ENCODE assay signal across 31 mouse cellular contexts in the genomic region with DNA sequence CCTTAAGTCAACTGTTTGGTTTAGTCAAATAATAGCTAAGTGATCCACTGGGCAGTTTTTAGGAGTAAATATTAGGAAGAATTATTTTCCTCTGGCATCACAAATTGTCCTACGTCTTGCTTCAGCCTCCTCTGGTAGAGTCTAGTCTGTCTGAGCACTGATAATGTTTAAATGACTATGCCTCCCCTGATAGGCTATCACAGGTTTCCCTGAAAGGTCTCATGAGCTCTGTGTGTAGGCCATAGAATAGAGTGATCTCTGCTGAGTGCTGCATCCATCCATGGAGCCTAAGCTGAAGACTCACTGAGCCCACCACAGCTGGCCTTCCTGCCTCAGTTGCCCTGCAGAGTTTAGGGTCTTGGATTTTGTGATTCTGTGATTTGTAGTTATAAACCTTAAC. TPM values are rescaled to one million over a fixed set of nuclear protein-coding genes. Genes with fewer than 3 reads are reported as not detected.
A peak's percentile ranks its signal among the peaks of the same experiment; 100 is the strongest.
DNase-seq lines count a peak whose midpoint lies in the region; ATAC-seq and TF ChIP-seq lines count a peak whose summit lies in the region.
"Had no signal": no experiment of that assay in that cellular context is flagged by ENCODE, and none has a peak within 500 bp of the region (broad histone marks: within the 10 kb centered on the region; RNA-seq: fewer than 3 reads in every experiment).

No protein-coding gene starts in this region.

- TF ChIP-seq CTCF in cerebellum, adult 2 months (IDR thresholded peaks at IDR 0.05; ENCODE audit: borderline replicate concordance, insufficient read depth, low read depth, low read length), result no peak

- peak; percentile 89 for ATAC-seq in liver, embryonic 11.5 days (replicated peaks; ENCODE audit: low FRiP score)
- ATAC-seq in liver, embryonic 13.5 days (ENCODE audit: low read depth), result peak; percentile 89
- peak; percentile 67 for ATAC-seq in liver, embryonic 16.5 days (ENCODE audit: low read depth)
- ATAC-seq in megakaryocyte-erythroid progenitor cell, adult 5-6 weeks (replicated peaks; ENCODE audit: low FRiP score, low TSS enrichment, poor library complexity, severe bottlenecking), result peak; percentile 84
- ATAC-seq: forebrain, embryonic 14.5 days; forebrain, postnatal 0 days; hindbrain, embryonic 16.5 days; Patski had no signal

- no peak for TF ChIP-seq POLR2A in cerebellum, adult 2 months (IDR thresholded peaks at IDR 0.05; ENCODE audit: borderline replicate concordance, insufficient read depth, low read length)

- H3K4me2 ChIP-seq in liver, embryonic 11.5 days, result no peak overlapping the region
- H3K4me2 ChIP-seq in liver, embryonic 13.5 days, result no peak overlapping the region
- no peak overlapping the region for H3K4me2 ChIP-seq in liver, embryonic 16.5 days (ENCODE audit: low read depth, low read length)
- H3K4me2 ChIP-seq: embryonic facial prominence, embryonic 13.5 days; heart, embryonic 12.5 days; heart, embryonic 15.5 days; hindbrain, embryonic 13.5 days had no signal

- peaks cover 23% of the 10 kb centered on the region for H3K4me1 ChIP-seq in liver, embryonic 11.5 days (replicated peaks; ENCODE audit: control insufficient read depth, insufficient read depth, low read length)
- peaks cover 62% of the 10 kb centered on the region for H3K4me1 ChIP-seq in liver, embryonic 13.5 days (replicated peaks)
- peaks cover 17% of the 10 kb centered on the region for H3K4me1 ChIP-seq in liver, embryonic 16.5 days (ENCODE audit: control insufficient read depth, low read depth, low read length)
- H3K4me1 ChIP-seq in cerebellum, adult 2 months (ENCODE audit: control insufficient read depth, insufficient read depth, low read length), result peaks cover 15% of the 10 kb centered on the region
- peaks cover 3% of the 10 kb centered on the region for H3K4me1 ChIP-seq in forebrain, embryonic 10.5 days

- no peak overlapping the region for H3K27ac ChIP-seq in liver, embryonic 11.5 days (ENCODE audit: low read depth, low read length)
- no peak overlapping the region for H3K27ac ChIP-seq in liver, embryonic 13.5 days
- H3K27ac ChIP-seq in liver, embryonic 16.5 days (ENCODE audit: low read length), result no peak overlapping the region
- H3K27ac ChIP-seq in cerebellum, adult 2 months (ENCODE audit: insufficient read depth, low read length), result no peak overlapping the region
- no peak overlapping the region for H3K27ac ChIP-seq in forebrain, embryonic 10.5 days
- H3K27ac ChIP-seq: embryonic facial prominence, embryonic 10.5 days; embryonic facial prominence, embryonic 13.5 days; heart, embryonic 15.5 days; hindbrain, embryonic 10.5 days; hindbrain, embryonic 13.5 days had no signal

- H3K9ac ChIP-seq in liver, embryonic 11.5 days (ENCODE audit: low read depth, low read length), result no peak overlapping the region
- H3K9ac ChIP-seq in liver, embryonic 13.5 days, result no peak overlapping the region; the same call in 1 of the 2 replicates
- no peak overlapping the region for H3K9ac ChIP-seq in liver, embryonic 16.5 days (ENCODE audit: low read depth, low read length)
- H3K9ac ChIP-seq: embryonic facial prominence, embryonic 13.5 days; forebrain, postnatal 0 days; heart, embryonic 12.5 days; heart, embryonic 15.5 days; hindbrain, embryonic 13.5 days had no signal

- no peaks in the 10 kb centered on the region for H3K27me3 ChIP-seq in liver, embryonic 11.5 days (replicated peaks; ENCODE audit: control insufficient read depth, insufficient read depth, low read length)
- no peaks in the 10 kb centered on the region for H3K27me3 ChIP-seq in liver, embryonic 13.5 days
- H3K27me3 ChIP-seq in liver, embryonic 16.5 days (ENCODE audit: control insufficient read depth, insufficient read depth, low read depth, low read length), result no peaks in the 10 kb centered on the region
- no peaks in the 10 kb centered on the region for H3K27me3 ChIP-seq in cerebellum, adult 2 months (ENCODE audit: control insufficient read depth, insufficient read depth, low read length)
- no peaks in the 10 kb centered on the region for H3K27me3 ChIP-seq in forebrain, embryonic 10.5 days (ENCODE audit: poor library complexity, severe bottlenecking)
- H3K27me3 ChIP-seq: CH12.LX; embryonic facial prominence, embryonic 13.5 days; heart, embryonic 12.5 days; heart, embryonic 15.5 days; hindbrain, embryonic 13.5 days; Patski had no signal

- 27% methylated on average over 1 of the region's 1 CpGs for WGBS in liver, embryonic 11.5 days
- WGBS in liver, embryonic 13.5 days (ENCODE audit: insufficient replicate concordance), result 21% methylated on average over 1 of the region's 1 CpGs
- 26% methylated on average over 1 of the region's 1 CpGs for whole genome bisulfite sequencing in liver, embryonic 16.5 days (ENCODE audit: insufficient replicate concordance)
- 70% methylated on average over 1 of the region's 1 CpGs for WGBS in cerebellum, adult 2 months
- WGBS in forebrain, embryonic 10.5 days, result 91% methylated on average over 1 of the region's 1 CpGs

- DNase-seq in liver, embryonic 11.5 days (ENCODE audit: low spot score), result no peak
- no peak for DNase-seq in liver, embryonic 13.5 days
- DNase-seq in cerebellum, adult 2 months, result no peak
- DNase-seq in left cerebral cortex, postnatal 36 days (ENCODE audit: low spot score in 2 of 2), result no peak
- DNase-seq in forebrain, embryonic 10.5 days (ENCODE audit: extremely low spot score, low spot score), result no peak
- DNase-seq: adrenal gland, postnatal 10 days; adrenal gland, postnatal 36 days; B cell, adult 2 months; cerebellum, adult 18-20 months; cerebellum, postnatal 10 days; cerebellum, postnatal 36 days; embryo, embryonic 11 days; forebrain, postnatal 0 days; gastrocnemius, postnatal 25 days; heart, adult 18-20 months; heart, postnatal 10 days; heart, postnatal 36 days had no signal

- peaks cover 32% of the 10 kb centered on the region for H3K36me3 ChIP-seq in liver, embryonic 11.5 days (ENCODE audit: control insufficient read depth, insufficient read depth, low read length)
- peaks cover 84% of the 10 kb centered on the region for H3K36me3 ChIP-seq in liver, embryonic 13.5 days
- H3K36me3 ChIP-seq in liver, embryonic 16.5 days (ENCODE audit: control insufficient read depth, insufficient read depth), result peaks cover 54% of the 10 kb centered on the region
- peaks cover 92% of the 10 kb centered on the region for H3K36me3 ChIP-seq in forebrain, embryonic 10.5 days (replicated peaks)

- intact Hi-C loops in left cerebral cortex, postnatal 36 days (cut with DNase I), result no loop called here

- H3K4me3 ChIP-seq in liver, embryonic 11.5 days (ENCODE audit: low read depth, low read length), result no peak overlapping the region
- H3K4me3 ChIP-seq in liver, embryonic 13.5 days (replicated peaks), result no peak overlapping the region
- H3K4me3 ChIP-seq in liver, embryonic 16.5 days (ENCODE audit: low read depth, low read length), result no peak overlapping the region
- H3K4me3 ChIP-seq in cerebellum, adult 2 months (replicated peaks; ENCODE audit: insufficient read depth, low read depth, low read length), result no peak overlapping the region
- H3K4me3 ChIP-seq in forebrain, embryonic 10.5 days, result no peak overlapping the region
- H3K4me3 ChIP-seq: embryonic facial prominence, embryonic 10.5 days; embryonic facial prominence, embryonic 13.5 days; erythroblast, embryonic 14.5 days; heart, embryonic 12.5 days; heart, embryonic 15.5 days; hindbrain, embryonic 10.5 days; hindbrain, embryonic 13.5 days had no signal

- H3K9me3 ChIP-seq in liver, embryonic 11.5 days (ENCODE audit: control insufficient read depth, low read length), result no peaks in the 10 kb centered on the region
- no peaks in the 10 kb centered on the region for H3K9me3 ChIP-seq in liver, embryonic 13.5 days (replicated peaks)
- H3K9me3 ChIP-seq in liver, embryonic 16.5 days (replicated peaks; ENCODE audit: control insufficient read depth, low read length), result no peaks in the 10 kb centered on the region
- H3K9me3 ChIP-seq in forebrain, embryonic 10.5 days, result no peaks in the 10 kb centered on the region
- H3K9me3 ChIP-seq: embryonic facial prominence, embryonic 10.5 days; embryonic facial prominence, embryonic 13.5 days; G1E; heart, embryonic 12.5 days; heart, embryonic 15.5 days; hindbrain, embryonic 10.5 days; hindbrain, embryonic 13.5 days had no signal

RNA-seq across cellular contexts. Expression of gene Srsf4, which starts 15.1 kb away (rescaled TPM):
- polyA plus RNA-seq in liver, embryonic 11.5 days (2014; fragmentation: Nextera tagmentation; extraction: Ambion mirVana), result 113 and 118 TPM in 2 replicates
- 69.1 and 75.4 TPM in 2 replicates for polyA plus RNA-seq in liver, embryonic 13.5 days (2015; fragmentation: Nextera tagmentation; extraction: Ambion mirVana)
- 51.2 and 51.9 TPM in 2 replicates for polyA plus RNA-seq in liver, embryonic 16.5 days (2015; fragmentation: Nextera tagmentation; extraction: Ambion mirVana)
- total RNA-seq in megakaryocyte-erythroid progenitor cell, adult 5-6 weeks (2014; fragmentation: Nextera tagmentation), result 74.7 and 95.5 TPM in 2 replicates
- 89.4 and 114 TPM in 2 replicates for total RNA-seq in megakaryocyte-erythroid progenitor cell, adult 5-6 weeks (2017)
- polyA plus RNA-seq in cerebellum, adult 2 months (2012; rRNA removed), result 77.6 and 81.9 TPM in 2 replicates
- total RNA-seq in left cerebral cortex, postnatal 36 days (2021), result 10 to 100 TPM; 70.3 to 76.8 TPM
- 152 and 155 TPM in 2 replicates for polyA plus RNA-seq in forebrain, embryonic 10.5 days (2016; fragmentation: Nextera tagmentation; extraction: Ambion mirVana)

RNA-seq across cellular contexts. Expression of gene Tmem200b, which starts 33.0 kb away (rescaled TPM):
- 0.78 and 1.2 TPM in 2 replicates for polyA plus RNA-seq in liver, embryonic 11.5 days (2014; fragmentation: Nextera tagmentation; extraction: Ambion mirVana)
- 0.15 and 0.25 TPM in 2 replicates for polyA plus RNA-seq in liver, embryonic 13.5 days (2015; fragmentation: Nextera tagmentation; extraction: Ambion mirVana)
- polyA plus RNA-seq in liver, embryonic 16.5 days (2015; fragmentation: Nextera tagmentation; extraction: Ambion mirVana), result not detected in 2 replicates
- not detected in 2 replicates for total RNA-seq in megakaryocyte-erythroid progenitor cell, adult 5-6 weeks (2014; fragmentation: Nextera tagmentation)
- total RNA-seq in megakaryocyte-erythroid progenitor cell, adult 5-6 weeks (2017), result 0.80 TPM in 1 of 2 replicates, not detected in the other
- 26.3 and 29.5 TPM in 2 replicates for polyA plus RNA-seq in cerebellum, adult 2 months (2012; rRNA removed)
- total RNA-seq in left cerebral cortex, postnatal 36 days (2021), result 10 to 100 TPM in 1 of 2 experiments, 1 to 10 TPM in 1; 8.2 to 11.0 TPM
- polyA plus RNA-seq in forebrain, embryonic 10.5 days (2016; fragmentation: Nextera tagmentation; extraction: Ambion mirVana), result 0.84 and 1.7 TPM in 2 replicates
- total RNA-seq: CH12.LX had no signal
- polyA plus RNA-seq: erythroblast, embryonic 14.5 days; forebrain, embryonic 14.5 days; G1E; hindbrain, embryonic 13.5 days; hindbrain, embryonic 16.5 days; Patski had no signal

RNA-seq across cellular contexts. Expression of gene Mecr, which starts 45.3 kb away (rescaled TPM):
- 59.3 and 64.4 TPM in 2 replicates for polyA plus RNA-seq in liver, embryonic 11.5 days (2014; fragmentation: Nextera tagmentation; extraction: Ambion mirVana)
- polyA plus RNA-seq in liver, embryonic 13.5 days (2015; fragmentation: Nextera tagmentation; extraction: Ambion mirVana), result 39.6 and 42.8 TPM in 2 replicates
- 32.8 and 33.0 TPM in 2 replicates for polyA plus RNA-seq in liver, embryonic 16.5 days (2015; fragmentation: Nextera tagmentation; extraction: Ambion mirVana)
- total RNA-seq in megakaryocyte-erythroid progenitor cell, adult 5-6 weeks (2014; fragmentation: Nextera tagmentation), result 77.8 and 78.9 TPM in 2 replicates
- total RNA-seq in megakaryocyte-erythroid progenitor cell, adult 5-6 weeks (2017), result 25.5 and 63.1 TPM in 2 replicates
- 41.0 and 43.8 TPM in 2 replicates for polyA plus RNA-seq in cerebellum, adult 2 months (2012; rRNA removed)
- 10 to 100 TPM; 27.1 to 32.4 TPM for total RNA-seq in left cerebral cortex, postnatal 36 days (2021)
- 57.6 and 60.2 TPM in 2 replicates for polyA plus RNA-seq in forebrain, embryonic 10.5 days (2016; fragmentation: Nextera tagmentation; extraction: Ambion mirVana)

RNA-seq across cellular contexts. Expression of gene Ptpru, which starts 50.5 kb away (rescaled TPM):
- polyA plus RNA-seq in liver, embryonic 11.5 days (2014; fragmentation: Nextera tagmentation; extraction: Ambion mirVana), result 5.8 and 6.1 TPM in 2 replicates
- 2.1 and 2.7 TPM in 2 replicates for polyA plus RNA-seq in liver, embryonic 13.5 days (2015; fragmentation: Nextera tagmentation; extraction: Ambion mirVana)
- polyA plus RNA-seq in liver, embryonic 16.5 days (2015; fragmentation: Nextera tagmentation; extraction: Ambion mirVana), result 3.4 and 5.0 TPM in 2 replicates
- total RNA-seq in megakaryocyte-erythroid progenitor cell, adult 5-6 weeks (2014; fragmentation: Nextera tagmentation), result not detected in 2 replicates
- not detected in 2 replicates for total RNA-seq in megakaryocyte-erythroid progenitor cell, adult 5-6 weeks (2017)
- 46.1 and 47.3 TPM in 2 replicates for polyA plus RNA-seq in cerebellum, adult 2 months (2012; rRNA removed)
- 10 to 100 TPM; 44.6 to 57.4 TPM for total RNA-seq in left cerebral cortex, postnatal 36 days (2021)
- polyA plus RNA-seq in forebrain, embryonic 10.5 days (2016; fragmentation: Nextera tagmentation; extraction: Ambion mirVana), result 26.5 and 27.0 TPM in 2 replicates
